8 mouse cellular contexts compared by ENCODE assay signal in genomic region chr11:75012997-75013694, GRCm38 (mm10).
DNase-seq lines count a peak whose midpoint lies in the region; ATAC-seq and TF ChIP-seq lines count a peak whose summit lies in the region.

No protein-coding gene starts in this region.

- no peaks in the 10 kb centered on the region for H3K9me3 ChIP-seq in forebrain, embryonic 12.5 days
- H3K9me3 ChIP-seq in heart, embryonic 14.5 days (ENCODE audit: control insufficient read depth, low read length), result no peaks in the 10 kb centered on the region
- H3K9me3 ChIP-seq in kidney, embryonic 15.5 days (replicated peaks), result no peaks in the 10 kb centered on the region
- H3K9me3 ChIP-seq in liver, postnatal 0 days (ENCODE audit: low read length), result no peaks in the 10 kb centered on the region

- no peak for TF ChIP-seq EP300 in liver, postnatal 0 days (IDR thresholded peaks at IDR 0.05; ENCODE audit: low read depth)

- H3K27ac ChIP-seq in forebrain, embryonic 12.5 days, result peak overlapping the region; percentile 36; the same call in 1 of the 2 replicates
- H3K27ac ChIP-seq in heart, embryonic 14.5 days (replicated peaks in 1 of 2; ENCODE audit: control insufficient read depth in 1 of 2, insufficient read depth in 1 of 2, low read depth in 2 of 2, low read length in 2 of 2), result peak overlapping the region; percentile 91 to 98
- peak overlapping the region; percentile 91 for H3K27ac ChIP-seq in kidney, embryonic 15.5 days
- H3K27ac ChIP-seq in liver, postnatal 0 days (ENCODE audit: low read depth), result peak overlapping the region; percentile 75

- H3K4me2 ChIP-seq in forebrain, embryonic 12.5 days, result no peak overlapping the region
- peak overlapping the region; percentile 59 for H3K4me2 ChIP-seq in heart, embryonic 14.5 days (ENCODE audit: low read length)
- H3K4me2 ChIP-seq in kidney, embryonic 15.5 days, result no peak overlapping the region
- H3K4me2 ChIP-seq in liver, postnatal 0 days (ENCODE audit: low read depth, low read length), result peak overlapping the region; percentile 32; the same call in 1 of the 2 replicates

- no peak for TF ChIP-seq CTCF in liver, postnatal 0 days (IDR thresholded peaks at IDR 0.05; ENCODE audit: low read depth)

- 55% methylated on average over 12 of the region's 12 CpGs for WGBS in forebrain, embryonic 12.5 days
- 5% methylated on average over 12 of the region's 12 CpGs for WGBS in heart, embryonic 14.5 days
- 26% methylated on average over 12 of the region's 12 CpGs for WGBS in kidney, embryonic 15.5 days
- 49% methylated on average over 11 of the region's 12 CpGs for WGBS in liver, postnatal 0 days (ENCODE audit: insufficient replicate concordance)

- ATAC-seq in forebrain, embryonic 12.5 days (ENCODE audit: low FRiP score), result no peak
- peak; percentile 78; the same call in 1 of the 2 replicates for ATAC-seq in heart, embryonic 14.5 days (ENCODE audit: insufficient number of reproducible peaks, insufficient read depth, low FRiP score, low read depth)
- peak; percentile 86 for ATAC-seq in kidney, embryonic 15.5 days (replicated peaks; ENCODE audit: low FRiP score)
- no peak for ATAC-seq in liver, postnatal 0 days

- DNase-seq in 416B (ENCODE audit: low read depth), result peak; percentile 50
- DNase-seq in T-cell, adult 2 months (ENCODE audit: low spot score), result peak; percentile 80
- DNase-seq in liver, postnatal 0 days, result peak; percentile 36
- peak; percentile 45 for DNase-seq in ovary, postnatal 10 days (ENCODE audit: low spot score)
- peak; percentile 88 for DNase-seq in thymus, postnatal 14 days

- no peaks in the 10 kb centered on the region for H3K36me3 ChIP-seq in forebrain, embryonic 12.5 days (replicated peaks)
- H3K36me3 ChIP-seq in heart, embryonic 14.5 days (ENCODE audit: control insufficient read depth, insufficient read depth, low read length), result no peaks in the 10 kb centered on the region
- H3K36me3 ChIP-seq in kidney, embryonic 15.5 days, result no peaks in the 10 kb centered on the region
- no peaks in the 10 kb centered on the region for H3K36me3 ChIP-seq in liver, postnatal 0 days (replicated peaks; ENCODE audit: insufficient read depth, low read length)

- no peak overlapping the region for H3K4me3 ChIP-seq in forebrain, embryonic 12.5 days (replicated peaks)
- no peak overlapping the region; a peak in 1 of 4 replicates for H3K4me3 ChIP-seq in heart, embryonic 14.5 days (ENCODE audit: control insufficient read depth in 1 of 2, insufficient read depth in 1 of 2, low read depth in 1 of 2, low read length in 2 of 2)
- H3K4me3 ChIP-seq in kidney, embryonic 15.5 days (replicated peaks), result no peak overlapping the region
- no peak overlapping the region for H3K4me3 ChIP-seq in liver, postnatal 0 days (ENCODE audit: low read depth, low read length)

- no peak overlapping the region; the same call in 1 of the 2 replicates for H3K9ac ChIP-seq in forebrain, embryonic 12.5 days
- peak overlapping the region; percentile 61 for H3K9ac ChIP-seq in heart, embryonic 14.5 days (ENCODE audit: low read length)
- no peak overlapping the region for H3K9ac ChIP-seq in kidney, embryonic 15.5 days
- H3K9ac ChIP-seq in liver, postnatal 0 days (replicated peaks), result no peak overlapping the region

- peaks cover 26% of the 10 kb centered on the region for H3K4me1 ChIP-seq in forebrain, embryonic 12.5 days
- peaks cover 35 to 59% of the 10 kb centered on the region in 2 experiments for H3K4me1 ChIP-seq in heart, embryonic 14.5 days (ENCODE audit: control insufficient read depth in 2 of 2, insufficient read depth in 2 of 2, low read length in 2 of 2)
- H3K4me1 ChIP-seq in kidney, embryonic 15.5 days, result peaks cover 58% of the 10 kb centered on the region
- peaks cover 3% of the 10 kb centered on the region; the same call in 1 of the 2 replicates for H3K4me1 ChIP-seq in liver, postnatal 0 days (ENCODE audit: insufficient read depth)

- H3K27me3 ChIP-seq in forebrain, embryonic 12.5 days, result no peaks in the 10 kb centered on the region
- H3K27me3 ChIP-seq in heart, embryonic 14.5 days (ENCODE audit: control insufficient read depth, insufficient read depth, low read length), result no peaks in the 10 kb centered on the region
- no peaks in the 10 kb centered on the region for H3K27me3 ChIP-seq in kidney, embryonic 15.5 days
- H3K27me3 ChIP-seq in liver, postnatal 0 days (ENCODE audit: insufficient read depth, low read length), result no peaks in the 10 kb centered on the region

Comparison
In these comparisons a context has a peak if more than half of its experiments do, and no peak if none do; other contexts are left out.
1. DNase-seq: peak in every context shown above with its lines; median percentile 88 in thymus, postnatal 14 days; 80 in T-cell, adult 2 months; 50 in 416B; 45 in ovary, postnatal 10 days; 36 in liver, postnatal 0 days.
2. ATAC-seq: peak in heart, embryonic 14.5 days (single experiment) and kidney, embryonic 15.5 days (single experiment); none in forebrain, embryonic 12.5 days (single experiment) and liver, postnatal 0 days (single experiment).
3. H3K27ac ChIP-seq: peak in every context shown above with its lines; median percentile 94 in heart, embryonic 14.5 days; 91 in kidney, embryonic 15.5 days; 75 in liver, postnatal 0 days; 36 in forebrain, embryonic 12.5 days.
4. H3K4me2 ChIP-seq: peak in heart, embryonic 14.5 days (single experiment) and liver, postnatal 0 days (single experiment); none in forebrain, embryonic 12.5 days (single experiment) and kidney, embryonic 15.5 days (single experiment).